Mouse (Mus musculus): ENCODE measurements around the gene Pld1.

DNA sequence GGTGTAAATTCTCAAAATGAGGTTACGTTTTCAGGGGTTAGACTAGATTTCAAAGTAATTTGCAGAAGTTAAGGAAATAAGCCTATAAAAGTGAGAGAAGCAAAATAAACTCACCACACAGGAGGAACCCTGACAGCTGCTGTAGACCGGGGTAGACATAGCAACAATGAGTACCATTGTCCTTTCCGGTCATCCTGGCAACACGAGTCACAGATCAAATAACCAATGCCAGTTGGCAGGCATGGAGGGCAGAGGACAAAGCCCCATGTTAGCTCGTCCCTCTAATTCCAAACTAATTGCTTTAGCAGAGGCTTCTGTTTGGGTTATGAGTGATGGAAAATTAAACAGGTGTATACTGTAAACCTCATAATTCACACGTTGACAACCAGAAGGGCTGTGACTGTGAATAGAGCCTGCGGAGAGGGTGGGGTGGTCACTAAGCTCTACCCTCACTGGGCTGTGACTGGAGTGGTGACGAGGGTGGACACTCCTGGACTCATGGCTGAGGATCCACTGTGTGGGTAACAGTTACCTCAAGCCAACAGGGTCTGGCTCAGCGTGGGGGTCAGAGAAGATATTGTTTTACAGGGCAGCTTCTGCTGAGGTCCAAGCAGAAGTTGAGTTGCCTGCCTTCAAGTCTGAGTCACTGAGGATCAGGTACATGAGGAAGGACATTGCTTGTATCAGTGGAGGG, 39.7 kb downstream of the Pld1 start:
- no peak for TF ChIP-seq TAL1 (IDR thresholded peaks at IDR 0.05; ENCODE audit: low read length)
- TF ChIP-seq GATA1 (IDR thresholded peaks at IDR 0.05; ENCODE audit: low read length): no peak
